7 mouse cellular contexts compared by ENCODE assay signal in the genomic region with DNA sequence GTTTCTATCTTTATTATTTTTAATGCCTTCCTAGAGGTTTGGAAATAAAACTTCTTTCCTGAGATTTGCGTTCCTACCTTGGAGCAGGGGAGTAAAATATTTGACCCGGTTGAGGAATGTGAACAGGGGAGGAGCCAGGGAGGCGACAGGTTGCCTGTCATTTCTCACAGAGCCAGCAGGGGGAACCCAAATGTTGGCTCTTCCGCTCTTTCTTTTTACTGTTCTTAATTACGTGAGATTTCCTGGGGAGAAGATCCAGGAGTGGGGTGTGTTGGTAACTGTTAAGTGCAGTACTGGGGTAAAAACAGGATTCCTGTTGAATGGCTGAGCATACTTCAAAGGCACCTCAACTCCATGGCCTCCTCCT. TPM values are rescaled to one million over a fixed set of nuclear protein-coding genes. Genes with fewer than 3 reads are reported as not detected.
DNase-seq lines count a peak whose midpoint lies in the region; ATAC-seq and TF ChIP-seq lines count a peak whose summit lies in the region.

No protein-coding gene starts in this region.

- H3K9me3 ChIP-seq in forebrain, postnatal 0 days (ENCODE audit: low read length): no peaks in the 10 kb centered on the region
- H3K9me3 ChIP-seq in limb, embryonic 11.5 days (ENCODE audit: control insufficient read depth, low read length): no peaks in the 10 kb centered on the region
- H3K9me3 ChIP-seq in midbrain, embryonic 13.5 days: no peaks in the 10 kb centered on the region

- H3K9ac ChIP-seq in forebrain, postnatal 0 days: no peak overlapping the region
- H3K9ac ChIP-seq in limb, embryonic 11.5 days (ENCODE audit: low read length): no peak overlapping the region
- H3K9ac ChIP-seq in midbrain, embryonic 13.5 days (replicated peaks): no peak overlapping the region

- no peaks in the 10 kb centered on the region for H3K4me1 ChIP-seq in forebrain, postnatal 0 days (ENCODE audit: insufficient read depth)
- no peaks in the 10 kb centered on the region; the same call in 1 of the 2 replicates for H3K4me1 ChIP-seq in limb, embryonic 11.5 days (ENCODE audit: control insufficient read depth, insufficient read depth, low read length)
- H3K4me1 ChIP-seq in midbrain, embryonic 13.5 days (replicated peaks): no peaks in the 10 kb centered on the region

- no peak overlapping the region for H3K4me2 ChIP-seq in forebrain, postnatal 0 days (ENCODE audit: low read depth)
- no peak overlapping the region for H3K4me2 ChIP-seq in limb, embryonic 11.5 days (ENCODE audit: low read depth, severe bottlenecking)
- H3K4me2 ChIP-seq in midbrain, embryonic 13.5 days (replicated peaks): no peak overlapping the region

- H3K36me3 ChIP-seq in forebrain, postnatal 0 days (ENCODE audit: insufficient read depth): peaks cover 39% of the 10 kb centered on the region
- no peaks in the 10 kb centered on the region for H3K36me3 ChIP-seq in limb, embryonic 11.5 days (ENCODE audit: control insufficient read depth, insufficient read depth, low read length)
- H3K36me3 ChIP-seq in midbrain, embryonic 13.5 days: peaks cover 65% of the 10 kb centered on the region

- peak; percentile 62 for TF ChIP-seq CTCF in forebrain, postnatal 0 days (IDR thresholded peaks at IDR 0.05; ENCODE audit: low read depth)

- H3K4me3 ChIP-seq in forebrain, postnatal 0 days (ENCODE audit: low read depth, low read length): no peak overlapping the region
- no peak overlapping the region for H3K4me3 ChIP-seq in limb, embryonic 11.5 days (ENCODE audit: low read depth, low read length)
- no peak overlapping the region for H3K4me3 ChIP-seq in midbrain, embryonic 13.5 days (replicated peaks)

- ATAC-seq in activated CD4-positive, CD25-positive, alpha-beta regulatory T cell, adult 4 months: peak; percentile 68
- ATAC-seq in forebrain, postnatal 0 days: peak; percentile 81
- no peak for ATAC-seq in limb, embryonic 11.5 days (ENCODE audit: insufficient number of reproducible peaks, low FRiP score, low TSS enrichment, low read depth)
- ATAC-seq in midbrain, embryonic 13.5 days: 0 out of 2 replicates have a peak, but pooled peaks have one; percentile 17

- peak; percentile 30 for DNase-seq in right cerebral cortex, postnatal 4 days
- DNase-seq in right cerebral cortex, postnatal 36 days (ENCODE audit: low spot score in 2 of 2): no peak
- peak; percentile 66 for DNase-seq in forebrain, postnatal 0 days
- peak; percentile 72 for DNase-seq in limb, embryonic 11.5 days (ENCODE audit: low spot score)
- DNase-seq in left cerebral cortex, adult 9 months (ENCODE audit: low spot score in 2 of 2): no peak

- no peaks in the 10 kb centered on the region for H3K27me3 ChIP-seq in forebrain, postnatal 0 days (ENCODE audit: insufficient read depth, low read length)
- H3K27me3 ChIP-seq in limb, embryonic 11.5 days (ENCODE audit: control insufficient read depth, insufficient read depth, low read length): no peaks in the 10 kb centered on the region
- H3K27me3 ChIP-seq in midbrain, embryonic 13.5 days: no peaks in the 10 kb centered on the region

- 8% methylated on average over 5 of the region's 5 CpGs for WGBS in forebrain, postnatal 0 days
- WGBS in limb, embryonic 11.5 days: 6% methylated on average over 5 of the region's 5 CpGs
- 11% methylated on average over 5 of the region's 5 CpGs for WGBS in midbrain, embryonic 13.5 days

- no peak overlapping the region for H3K27ac ChIP-seq in forebrain, postnatal 0 days (ENCODE audit: low read depth, low read length)
- no peak overlapping the region for H3K27ac ChIP-seq in limb, embryonic 11.5 days (replicated peaks; ENCODE audit: low read depth, low read length)
- no peak overlapping the region for H3K27ac ChIP-seq in midbrain, embryonic 13.5 days

RNA-seq across cellular contexts. Expression of a gene that starts 10.9 kb away (rescaled TPM):
- polyA plus RNA-seq in activated CD4-positive, CD25-positive, alpha-beta regulatory T cell, adult 4 months (2017; shearing (Covaris generic)): under 1 TPM in 1 of 2 experiments, not detected in 1; 0.83 TPM
- total RNA-seq in forebrain, postnatal 0 days (2014; rRNA removed): 0.14 and 0.54 TPM in 2 replicates
- 0.24 and 0.40 TPM in 2 replicates for polyA plus RNA-seq in forebrain, postnatal 0 days (2015; fragmentation: Nextera tagmentation; extraction: Ambion mirVana)
- 1.6 and 1.8 TPM in 2 replicates for polyA plus RNA-seq in limb, embryonic 11.5 days (2014; fragmentation: Nextera tagmentation; extraction: Ambion mirVana)
- polyA plus RNA-seq in midbrain, embryonic 13.5 days (2015; fragmentation: Nextera tagmentation; extraction: Ambion mirVana): 0.58 and 0.63 TPM in 2 replicates

RNA-seq across cellular contexts. Expression of a gene that starts 14.2 kb away (rescaled TPM):
- polyA plus RNA-seq in activated CD4-positive, CD25-positive, alpha-beta regulatory T cell, adult 4 months (2017; shearing (Covaris generic)): 1 to 10 TPM; 6.3 to 9.7 TPM
- total RNA-seq in forebrain, postnatal 0 days (2014; rRNA removed): 47.2 and 59.0 TPM in 2 replicates
- polyA plus RNA-seq in forebrain, postnatal 0 days (2015; fragmentation: Nextera tagmentation; extraction: Ambion mirVana): 51.4 and 60.4 TPM in 2 replicates
- 26.8 and 27.6 TPM in 2 replicates for polyA plus RNA-seq in limb, embryonic 11.5 days (2014; fragmentation: Nextera tagmentation; extraction: Ambion mirVana)
- polyA plus RNA-seq in midbrain, embryonic 13.5 days (2015; fragmentation: Nextera tagmentation; extraction: Ambion mirVana): 46.4 and 50.1 TPM in 2 replicates

RNA-seq across cellular contexts. Expression of a gene that starts 14.9 kb away (rescaled TPM):
- 10 to 100 TPM; 19.3 to 21.6 TPM for polyA plus RNA-seq in activated CD4-positive, CD25-positive, alpha-beta regulatory T cell, adult 4 months (2017; shearing (Covaris generic))
- 29.5 and 35.4 TPM in 2 replicates for total RNA-seq in forebrain, postnatal 0 days (2014; rRNA removed)
- 33.6 and 38.9 TPM in 2 replicates for polyA plus RNA-seq in forebrain, postnatal 0 days (2015; fragmentation: Nextera tagmentation; extraction: Ambion mirVana)
- polyA plus RNA-seq in limb, embryonic 11.5 days (2014; fragmentation: Nextera tagmentation; extraction: Ambion mirVana): 34.9 and 35.4 TPM in 2 replicates
- 47.5 and 50.5 TPM in 2 replicates for polyA plus RNA-seq in midbrain, embryonic 13.5 days (2015; fragmentation: Nextera tagmentation; extraction: Ambion mirVana)

RNA-seq across cellular contexts. Expression of a gene that starts 18.5 kb away (rescaled TPM):
- 100 to 1,000 TPM; 139 to 172 TPM for polyA plus RNA-seq in activated CD4-positive, CD25-positive, alpha-beta regulatory T cell, adult 4 months (2017; shearing (Covaris generic))
- total RNA-seq in forebrain, postnatal 0 days (2014; rRNA removed): 59.4 and 72.6 TPM in 2 replicates
- polyA plus RNA-seq in forebrain, postnatal 0 days (2015; fragmentation: Nextera tagmentation; extraction: Ambion mirVana): 68.6 and 77.9 TPM in 2 replicates
- 132 and 138 TPM in 2 replicates for polyA plus RNA-seq in limb, embryonic 11.5 days (2014; fragmentation: Nextera tagmentation; extraction: Ambion mirVana)
- 91.3 and 93.8 TPM in 2 replicates for polyA plus RNA-seq in midbrain, embryonic 13.5 days (2015; fragmentation: Nextera tagmentation; extraction: Ambion mirVana)

RNA-seq across cellular contexts. Expression of a gene that starts 45.1 kb away (rescaled TPM):
- polyA plus RNA-seq in activated CD4-positive, CD25-positive, alpha-beta regulatory T cell, adult 4 months (2017; shearing (Covaris generic)): not detected
- total RNA-seq in forebrain, postnatal 0 days (2014; rRNA removed): 0.23 and 0.33 TPM in 2 replicates
- not detected in 2 replicates for polyA plus RNA-seq in forebrain, postnatal 0 days (2015; fragmentation: Nextera tagmentation; extraction: Ambion mirVana)
- 1.1 and 1.6 TPM in 2 replicates for polyA plus RNA-seq in limb, embryonic 11.5 days (2014; fragmentation: Nextera tagmentation; extraction: Ambion mirVana)
- polyA plus RNA-seq in midbrain, embryonic 13.5 days (2015; fragmentation: Nextera tagmentation; extraction: Ambion mirVana): 0.17 TPM in 1 of 2 replicates, not detected in the other

Comparison
In these comparisons a context has a peak if more than half of its experiments do, and no peak if none do; other contexts are left out.
1. DNase-seq: peak in right cerebral cortex, postnatal 4 days (single experiment), forebrain, postnatal 0 days (single experiment) and limb, embryonic 11.5 days (single experiment); none in right cerebral cortex, postnatal 36 days (0 of 2) and left cerebral cortex, adult 9 months (0 of 2).